21 mouse cellular contexts compared by ENCODE assay signal in the genomic region with DNA sequence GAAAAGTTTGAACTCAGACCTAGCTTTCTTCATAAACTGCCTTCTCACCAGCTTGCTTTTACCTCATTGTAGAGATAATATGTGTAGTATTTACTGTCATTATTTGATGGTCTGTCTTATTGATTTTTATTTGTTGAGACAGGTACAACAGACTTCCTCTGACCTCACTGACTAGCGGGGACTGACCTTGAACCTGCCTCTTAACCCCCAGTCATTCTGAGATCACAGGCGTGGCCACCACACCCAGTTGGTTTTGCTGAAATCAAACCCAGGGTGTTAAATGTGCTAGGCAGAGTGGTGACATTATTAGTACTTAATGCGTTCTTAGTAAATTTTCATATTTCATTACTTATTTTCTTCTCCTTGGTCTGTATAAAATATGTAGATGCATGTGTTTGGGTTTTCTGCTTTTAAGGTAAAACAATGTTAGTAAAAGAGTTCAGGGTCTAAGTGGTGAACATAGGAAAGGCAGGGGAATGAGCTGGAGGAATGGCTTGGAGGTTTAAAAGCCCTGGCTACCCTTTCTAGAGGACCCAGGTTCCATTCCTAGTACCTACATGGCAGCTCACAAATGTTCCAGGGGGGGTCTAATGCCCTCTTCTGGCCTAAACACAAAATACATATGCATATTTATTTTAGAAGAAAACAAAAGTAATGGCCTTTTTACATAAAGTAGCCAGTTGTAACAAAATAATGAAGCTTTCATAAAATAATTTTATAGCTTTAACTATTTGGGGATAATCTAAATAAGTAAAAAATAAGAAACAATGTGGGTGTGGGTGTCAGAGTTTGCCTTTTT. TPM values are rescaled to one million over a fixed set of nuclear protein-coding genes. Genes with fewer than 3 reads are reported as not detected.
DNase-seq lines count a peak whose midpoint lies in the region; ATAC-seq and TF ChIP-seq lines count a peak whose summit lies in the region.
"Had no signal": no experiment of that assay in that cellular context is flagged by ENCODE, and none has a peak within 500 bp of the region (broad histone marks: within the 10 kb centered on the region; RNA-seq: fewer than 3 reads in every experiment).

No protein-coding gene starts in this region.

- no peak for ATAC-seq in intestine, postnatal 0 days
- no peak for ATAC-seq in intestine, embryonic 15.5 days
- ATAC-seq in hindbrain, embryonic 13.5 days (ENCODE audit: low FRiP score) = no peak
- ATAC-seq: forebrain, postnatal 0 days had no signal

- 82% methylated on average over 3 of the region's 3 CpGs for WGBS in intestine, postnatal 0 days
- WGBS in intestine, embryonic 15.5 days = 90% methylated on average over 3 of the region's 3 CpGs
- WGBS in hindbrain, embryonic 13.5 days = 86% methylated on average over 3 of the region's 3 CpGs

- H3K9ac ChIP-seq in intestine, postnatal 0 days (ENCODE audit: low read depth, low read length) = no peak overlapping the region
- H3K9ac ChIP-seq in intestine, embryonic 15.5 days = no peak overlapping the region
- H3K9ac ChIP-seq in hindbrain, embryonic 13.5 days = no peak overlapping the region
- H3K9ac ChIP-seq: embryonic facial prominence, embryonic 12.5 days; forebrain, postnatal 0 days; hindbrain, embryonic 12.5 days; lung, embryonic 15.5 days; midbrain, embryonic 12.5 days had no signal

- TF ChIP-seq CTCF in intestine, postnatal 0 days (IDR thresholded peaks at IDR 0.05; ENCODE audit: low read depth) = peak; percentile 18

- H3K4me3 ChIP-seq in intestine, postnatal 0 days (ENCODE audit: low read depth, low read length) = no peak overlapping the region
- no peak overlapping the region for H3K4me3 ChIP-seq in intestine, embryonic 15.5 days (replicated peaks)
- no peak overlapping the region for H3K4me3 ChIP-seq in hindbrain, embryonic 13.5 days
- H3K4me3 ChIP-seq: embryonic facial prominence, embryonic 12.5 days; hindbrain, embryonic 12.5 days; lung, embryonic 15.5 days; midbrain, embryonic 12.5 days; myocyte had no signal

- no peak overlapping the region for H3K4me2 ChIP-seq in intestine, postnatal 0 days (replicated peaks; ENCODE audit: low read depth)
- H3K4me2 ChIP-seq in intestine, embryonic 15.5 days (replicated peaks) = no peak overlapping the region
- H3K4me2 ChIP-seq in hindbrain, embryonic 13.5 days = no peak overlapping the region
- H3K4me2 ChIP-seq: embryonic facial prominence, embryonic 12.5 days; hindbrain, embryonic 12.5 days; lung, embryonic 15.5 days; midbrain, embryonic 12.5 days had no signal

- H3K27me3 ChIP-seq in intestine, postnatal 0 days (replicated peaks; ENCODE audit: control insufficient read depth, insufficient read depth, low read length) = no peaks in the 10 kb centered on the region
- no peaks in the 10 kb centered on the region for H3K27me3 ChIP-seq in intestine, embryonic 15.5 days (replicated peaks)
- no peaks in the 10 kb centered on the region for H3K27me3 ChIP-seq in hindbrain, embryonic 13.5 days
- H3K27me3 ChIP-seq: embryonic facial prominence, embryonic 12.5 days; hindbrain, embryonic 12.5 days; lung, embryonic 15.5 days; midbrain, embryonic 12.5 days had no signal

- no peaks in the 10 kb centered on the region for H3K9me3 ChIP-seq in intestine, postnatal 0 days (ENCODE audit: control insufficient read depth)
- H3K9me3 ChIP-seq in intestine, embryonic 15.5 days = no peaks in the 10 kb centered on the region
- no peaks in the 10 kb centered on the region for H3K9me3 ChIP-seq in hindbrain, embryonic 13.5 days
- H3K9me3 ChIP-seq: embryonic facial prominence, embryonic 12.5 days; hindbrain, embryonic 12.5 days; lung, embryonic 15.5 days; midbrain, embryonic 12.5 days had no signal

- H3K36me3 ChIP-seq in intestine, postnatal 0 days (ENCODE audit: control insufficient read depth, insufficient read depth) = peaks cover 10% of the 10 kb centered on the region
- no peaks in the 10 kb centered on the region for H3K36me3 ChIP-seq in intestine, embryonic 15.5 days
- peaks cover 18% of the 10 kb centered on the region for H3K36me3 ChIP-seq in hindbrain, embryonic 13.5 days

- DNase-seq in 416B (ENCODE audit: low read depth) = peak; percentile 45
- DNase-seq in CD4-positive helper T cell, adult 2 months (ENCODE audit: low read depth, low spot score) = peak; percentile 49
- peak; percentile 43 for DNase-seq in ZHBTc4 (ENCODE audit: low read depth, low spot score)
- no peak for DNase-seq in testis, postnatal 14 days (ENCODE audit: low spot score)
- DNase-seq: adrenal gland, postnatal 14 days; cerebellum, adult 11-12 months; forebrain, postnatal 0 days; gastrocnemius, postnatal 10 days; kidney, adult 11 months; retina, postnatal 1 day; right cerebral cortex, postnatal 4 days had no signal

- no peaks in the 10 kb centered on the region for H3K4me1 ChIP-seq in intestine, postnatal 0 days (replicated peaks; ENCODE audit: control insufficient read depth, insufficient read depth, low read length)
- H3K4me1 ChIP-seq in intestine, embryonic 15.5 days (replicated peaks) = no peaks in the 10 kb centered on the region
- peaks cover 6% of the 10 kb centered on the region for H3K4me1 ChIP-seq in hindbrain, embryonic 13.5 days (replicated peaks)
- H3K4me1 ChIP-seq: hindbrain, embryonic 12.5 days; lung, embryonic 15.5 days had no signal

- no peak overlapping the region for H3K27ac ChIP-seq in intestine, postnatal 0 days (ENCODE audit: low read depth, low read length)
- no peak overlapping the region for H3K27ac ChIP-seq in intestine, embryonic 15.5 days
- no peak overlapping the region for H3K27ac ChIP-seq in hindbrain, embryonic 13.5 days
- H3K27ac ChIP-seq: embryonic facial prominence, embryonic 12.5 days; hindbrain, embryonic 12.5 days; kidney, postnatal 0 days; lung, embryonic 15.5 days; macrophage; midbrain, embryonic 12.5 days had no signal

RNA-seq across cellular contexts. Expression of gene Jak2, which starts 20.6 kb away (rescaled TPM):
- polyA plus RNA-seq in intestine, postnatal 0 days (2015; fragmentation: Nextera tagmentation; extraction: Ambion mirVana) = 11.2 and 11.7 TPM in 2 replicates
- polyA plus RNA-seq in intestine, embryonic 15.5 days (2015; fragmentation: Nextera tagmentation; extraction: Ambion mirVana) = 8.0 and 8.8 TPM in 2 replicates
- 12.1 and 12.3 TPM in 2 replicates for polyA plus RNA-seq in hindbrain, embryonic 13.5 days (2015; fragmentation: Nextera tagmentation; extraction: Ambion mirVana)

RNA-seq across cellular contexts. Expression of gene Insl6, which starts 52.9 kb away (rescaled TPM):
- polyA plus RNA-seq in intestine, postnatal 0 days (2015; fragmentation: Nextera tagmentation; extraction: Ambion mirVana) = 48.4 and 50.0 TPM in 2 replicates
- 12.8 and 13.8 TPM in 2 replicates for polyA plus RNA-seq in intestine, embryonic 15.5 days (2015; fragmentation: Nextera tagmentation; extraction: Ambion mirVana)
- polyA plus RNA-seq in hindbrain, embryonic 13.5 days (2015; fragmentation: Nextera tagmentation; extraction: Ambion mirVana) = 2.9 and 3.8 TPM in 2 replicates
